Mouse (Mus musculus) retina, postnatal 7 days (tissue): ENCODE measurements around the gene Rem2.
A peak's percentile ranks its signal among the peaks of the same experiment; 100 is the strongest.

Experiments
- DNase-seq: peaks from one replicate; pipeline ENCODE4 v3.0.0-alpha.2; 2012; ENCODE audit warnings: low read depth, low spot score

Rem2 gene

GRCm38 (mm10) chr14:54475941-54476844 is at the start of gene Rem2:
TSS of gene Rem2 (plus strand) at chr14:54476100.
- DNase-seq, result peak; percentile 71

DNA sequence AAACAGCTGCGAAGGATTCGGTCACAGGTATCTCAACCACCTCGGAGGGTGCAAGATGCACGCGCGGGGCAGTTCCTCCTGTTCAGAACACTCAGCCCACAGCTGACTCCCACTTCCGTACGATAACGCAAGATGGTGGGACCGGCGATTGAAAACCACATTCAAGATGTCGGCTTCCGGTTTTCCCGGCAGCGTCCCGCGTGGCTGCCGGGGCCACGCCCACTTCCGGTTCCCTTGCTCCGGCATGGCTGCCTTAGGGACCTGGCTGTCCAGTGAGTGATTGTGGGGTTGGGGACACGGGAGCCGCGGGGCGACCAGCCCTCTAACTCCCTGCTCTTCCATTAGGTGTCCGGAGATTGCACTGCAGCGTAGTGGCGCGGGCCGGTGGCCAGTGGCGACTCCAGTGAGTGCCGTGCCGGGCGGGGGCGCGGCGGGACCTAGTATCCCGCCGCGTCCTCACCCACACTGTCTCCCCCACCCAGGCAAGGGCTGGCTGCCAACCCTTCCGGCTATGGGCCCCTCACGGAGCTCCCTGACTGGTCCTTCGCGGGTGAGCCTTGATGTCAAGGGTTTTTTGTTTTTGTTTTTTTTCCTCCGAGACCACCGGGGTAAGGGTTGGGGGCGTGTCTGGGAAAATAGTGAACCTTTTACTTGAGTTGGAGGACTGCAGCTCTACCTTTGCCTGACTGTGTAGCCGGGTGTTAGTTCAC is 49.1 kb upstream of the Rem2 start, which contains the start of gene Mrpl52:
Gene Mrpl52, plus strand, starts transcription at position 221 of the 710 bp plus-strand sequence.
- DNase-seq, result peak; percentile 85

DNA sequence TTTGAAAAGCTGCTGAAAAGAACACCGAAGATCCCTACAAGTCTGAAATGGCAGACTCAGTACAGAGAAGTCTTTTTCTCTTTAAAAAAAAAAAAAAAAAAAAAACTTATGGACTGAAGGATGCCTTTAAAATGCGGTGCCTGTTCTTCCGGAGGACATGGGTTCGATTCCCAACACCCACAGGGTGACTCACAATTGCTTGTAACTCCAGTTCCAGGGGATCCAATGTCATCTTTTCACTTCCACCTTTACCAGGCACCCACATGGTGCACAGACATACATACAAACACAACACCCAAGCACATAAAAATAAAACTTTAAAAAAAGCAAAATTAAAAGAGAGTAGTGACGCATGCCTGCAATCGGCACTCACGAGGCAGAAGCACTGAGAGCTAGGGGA is 48.2 kb upstream of the Rem2 start:
- no peak for DNase-seq

- no peak for DNase-seq
These were observed 47.5 kb upstream of the Rem2 start for GRCm38 (mm10) chr14:54428421-54428820.

- DNase-seq, result no peak
These were observed 46.4 kb upstream of the Rem2 start for GRCm38 (mm10) chr14:54429332-54430093.

GRCm38 (mm10) chr14:54430406-54431145 is 45.3 kb upstream of the Rem2 start:
- no peak for DNase-seq

- DNase-seq, result no peak
These were observed 44.4 kb upstream of the Rem2 start, which contains the start of gene Mmp14 for GRCm38 (mm10) chr14:54431334-54432077. TSS of gene Mmp14 (plus strand) at chr14:54431612.

DNA sequence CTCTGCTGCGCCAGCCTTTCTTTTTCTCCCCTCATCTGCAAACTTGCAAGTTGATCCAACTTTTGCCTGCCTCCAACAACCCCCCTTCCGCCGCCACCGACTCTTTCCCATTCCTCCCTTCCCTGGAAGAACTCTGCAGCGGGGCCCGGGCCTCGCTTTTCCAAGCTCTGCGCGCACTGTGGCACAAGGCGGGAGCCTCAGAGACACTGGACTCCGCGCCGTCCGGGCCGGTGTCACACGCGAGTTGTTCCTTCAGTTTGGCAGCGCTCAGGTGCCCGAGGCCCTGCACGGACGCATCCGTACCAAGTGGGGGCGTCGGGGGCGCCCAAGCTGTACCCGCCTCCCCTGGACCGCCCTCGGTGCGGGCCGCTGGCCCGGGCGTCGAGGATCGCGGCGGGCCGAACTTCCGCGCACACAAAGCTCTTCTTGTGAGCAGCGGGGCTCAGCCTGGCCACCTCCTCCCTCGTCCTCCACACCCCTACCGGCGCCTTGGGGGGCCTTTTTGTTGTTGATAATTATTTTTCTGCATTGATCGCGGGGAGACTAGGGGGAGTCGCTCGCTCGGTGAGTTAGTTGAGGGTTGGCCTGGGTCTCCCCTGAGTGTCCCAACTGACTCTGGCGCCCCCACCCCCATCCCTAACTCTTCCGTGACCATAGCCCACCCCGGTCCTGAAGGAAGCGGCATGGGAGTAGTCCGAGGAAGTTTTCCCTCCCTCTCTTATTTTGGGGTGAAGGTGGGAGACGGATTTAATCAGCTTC is 43.6 kb upstream of the Rem2 start:
- DNase-seq, result no peak

- no peak for DNase-seq
These were observed 42.8 kb upstream of the Rem2 start for GRCm38 (mm10) chr14:54432837-54433830.

DNA sequence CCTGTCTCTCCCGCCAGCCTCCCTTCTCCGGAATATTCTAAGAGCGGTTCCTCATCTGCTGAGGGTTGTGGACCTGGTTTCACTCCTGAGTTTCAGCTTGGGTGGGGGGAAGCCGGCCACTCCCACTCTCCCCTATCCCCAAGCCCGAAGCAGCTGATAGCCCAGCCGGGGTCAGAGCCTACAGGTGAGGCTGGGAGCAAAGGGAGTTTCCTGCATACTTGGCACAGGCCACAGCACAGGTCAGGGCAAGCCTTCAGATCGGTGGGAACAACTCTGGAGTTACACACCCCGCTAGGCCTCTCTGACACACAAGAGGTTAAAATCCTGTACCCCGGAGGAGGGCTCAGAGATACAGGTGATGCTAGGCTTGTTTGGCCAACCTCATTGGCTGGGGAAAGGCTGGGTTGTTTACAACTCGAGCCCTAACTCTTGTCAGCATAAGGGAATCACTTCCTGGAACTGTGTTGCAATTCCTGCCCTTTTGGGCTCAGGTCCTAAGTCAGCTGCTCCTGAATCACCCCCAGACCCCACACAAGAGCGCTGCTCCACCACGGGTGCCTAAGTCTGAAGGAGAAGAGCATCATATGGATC is 41.9 kb upstream of the Rem2 start:
- no peak for DNase-seq

DNA sequence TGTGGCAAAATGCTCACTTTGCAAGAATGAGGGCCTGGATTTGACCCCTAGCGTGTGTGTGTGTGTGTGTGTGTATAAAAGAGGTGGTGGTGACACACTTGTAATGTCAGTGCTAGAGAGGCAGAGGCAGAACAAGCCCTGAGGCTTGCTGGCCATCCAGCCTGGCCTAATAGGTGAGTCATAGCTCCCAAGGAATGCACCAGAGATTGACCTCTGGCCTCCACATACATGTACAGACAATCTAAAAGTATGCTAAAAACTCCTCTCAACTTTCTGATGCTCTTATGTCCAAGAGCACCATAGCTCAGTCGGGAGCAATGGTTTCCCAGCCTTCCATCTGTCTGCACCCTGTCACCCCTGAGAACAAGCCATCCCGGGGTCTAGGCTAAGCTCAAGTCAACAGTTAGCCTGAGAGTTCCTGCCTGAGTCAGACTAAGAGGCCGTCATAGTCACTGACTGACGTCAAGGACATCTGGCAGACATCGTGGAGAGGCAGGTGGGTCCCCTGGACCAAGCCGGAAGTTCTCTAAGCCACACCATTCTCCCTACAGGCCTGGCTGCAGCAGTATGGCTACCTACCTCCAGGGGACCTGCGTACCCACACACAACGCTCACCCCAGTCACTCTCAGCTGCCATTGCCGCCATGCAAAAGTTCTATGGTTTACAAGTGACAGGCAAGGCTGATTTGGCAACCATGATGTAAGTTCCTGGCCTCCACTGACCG is 40.5 kb upstream of the Rem2 start:
- no peak for DNase-seq

DNA sequence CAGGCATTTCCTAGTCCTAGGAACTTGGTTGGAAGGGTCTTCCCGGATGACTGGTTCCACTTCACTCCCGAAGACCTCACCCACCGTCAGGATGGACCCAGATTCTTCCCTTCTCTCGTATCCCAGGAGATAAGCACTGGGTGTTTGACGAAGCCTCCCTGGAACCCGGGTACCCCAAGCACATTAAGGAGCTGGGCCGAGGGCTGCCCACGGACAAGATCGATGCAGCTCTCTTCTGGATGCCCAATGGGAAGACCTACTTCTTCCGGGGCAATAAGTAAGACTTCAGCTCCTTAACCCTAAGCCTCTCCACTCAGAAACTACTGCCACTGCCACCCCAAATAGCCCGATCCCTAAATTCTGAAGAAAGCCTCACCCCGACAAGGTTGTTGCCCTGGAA is 36.7 kb upstream of the Rem2 start:
- no peak for DNase-seq

GRCm38 (mm10) chr14:54439610-54440009 is 36.3 kb upstream of the Rem2 start:
- no peak for DNase-seq

DNA sequence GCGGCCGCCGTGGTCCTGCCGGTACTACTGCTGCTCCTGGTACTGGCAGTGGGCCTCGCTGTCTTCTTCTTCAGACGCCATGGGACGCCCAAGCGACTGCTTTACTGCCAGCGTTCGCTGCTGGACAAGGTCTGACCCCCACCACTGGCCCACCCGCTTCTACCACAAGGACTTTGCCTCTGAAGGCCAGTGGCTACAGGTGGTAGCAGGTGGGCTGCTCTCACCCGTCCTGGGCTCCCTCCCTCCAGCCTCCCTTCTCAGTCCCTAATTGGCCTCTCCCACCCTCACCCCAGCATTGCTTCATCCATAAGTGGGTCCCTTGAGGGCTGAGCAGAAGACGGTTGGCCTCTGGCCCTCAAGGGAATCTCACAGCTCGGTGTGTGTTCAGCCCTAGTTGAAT is 35.4 kb upstream of the Rem2 start:
- no peak for DNase-seq

- DNase-seq, result no peak
These were observed 34.5 kb upstream of the Rem2 start for GRCm38 (mm10) chr14:54441365-54441764.

DNA sequence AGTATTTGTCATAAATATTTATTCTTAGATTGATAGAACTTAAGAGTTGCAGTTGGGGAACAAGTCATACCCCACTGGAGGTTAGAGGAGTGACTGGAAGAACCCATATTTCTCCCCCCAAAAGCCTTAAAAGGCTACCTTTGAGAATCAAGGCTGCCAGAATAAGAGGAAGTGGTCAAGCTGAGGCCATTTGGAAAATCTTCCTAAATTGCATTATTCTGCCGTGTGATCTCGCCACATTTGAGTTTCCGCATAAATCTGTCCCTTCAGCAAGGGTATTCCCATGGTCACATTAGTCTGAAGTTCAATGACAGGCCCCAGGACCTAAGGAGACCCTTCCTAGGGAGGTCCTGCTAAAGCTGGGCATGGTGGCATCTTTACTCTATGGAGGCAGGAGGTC is 33.4 kb upstream of the Rem2 start:
- no peak for DNase-seq

- DNase-seq, result no peak
These were observed 32.7 kb upstream of the Rem2 start for GRCm38 (mm10) chr14:54443196-54443595.
